Mouse (Mus musculus) naive thymus-derived CD4-positive, alpha-beta T cell, adult 2 months (primary cell): ENCODE data around the gene Spdya.
"Not testable (repeated sequence)": the region's sequence is repeated elsewhere in the genome, so short reads cannot be mapped to it uniquely, and the experiment has no call there.

Experiments
- DNase-seq: peaks from one replicate; pipeline ENCODE4 v3.0.0-alpha.2; 2011; ENCODE audit warnings: low read depth

Spdya gene

GRCm38 (mm10) chr17:71633350-71633749 lies 81.5 kb downstream of the Spdya start:
- DNase-seq: no peak

GRCm38 (mm10) chr17:71636786-71637185 lies 84.9 kb downstream of the Spdya start:
- DNase-seq: no peak

GRCm38 (mm10) chr17:71637750-71638265 lies 85.9 kb downstream of the Spdya start:
- DNase-seq: no peak

GRCm38 (mm10) chr17:71639056-71639455 lies 87.2 kb downstream of the Spdya start:
- not testable (repeated sequence) for DNase-seq
